Mouse (Mus musculus) midbrain, embryonic 10.5 days (tissue): ENCODE results near the gene Nmrk1. TPM values are rescaled to one million over a fixed set of nuclear protein-coding genes. Genes with fewer than 3 reads are reported as not detected.

Experiments used
- DNase-seq: peaks from one replicate; pipeline ENCODE4 v3.0.0-alpha.2; 2017; ENCODE audit warnings: low spot score
- H3K27ac ChIP-seq: fragments of 300-500 bp; sonication (generic); replicated peaks from 2 replicates; pipeline ENCODE4 v1.5.1; 2016; ENCODE audit warnings: mild to moderate bottlenecking
- H3K27me3 ChIP-seq: fragments of 300-500 bp; sonication (generic); 2 replicates; pipeline ENCODE4 v1.6.1; 2016; ENCODE audit warnings: low read depth, mild to moderate bottlenecking; ENCODE audit not compliant: poor library complexity, severe bottlenecking
- H3K36me3 ChIP-seq: fragments of 300-500 bp; sonication (generic); 2 replicates; pipeline ENCODE4 v1.6.1; 2016; ENCODE audit warnings: mild to moderate bottlenecking, moderate library complexity
- H3K4me1 ChIP-seq: fragments of 300-500 bp; sonication (generic); 2 replicates; pipeline ENCODE4 v1.6.1; 2016
- H3K4me3 ChIP-seq: fragments of 300-500 bp; sonication (generic); 2 replicates; pipeline ENCODE4 v1.5.1; 2016; ENCODE audit warnings: mild to moderate bottlenecking, moderate library complexity
- H3K9me3 ChIP-seq: fragments of 300-500 bp; sonication (generic); replicated peaks from 2 replicates; pipeline ENCODE4 v1.6.1; 2016; ENCODE audit warnings: mild to moderate bottlenecking
- WGBS: fragments of 180-500 bp; shearing (Covaris S2); methylation state at CpG from one replicate; pipeline ENCODE4 v1.1.7; 2016; 5-methylcytosine and 5-hydroxymethylcytosine counted together
- polyA plus RNA-seq: library from polyadenylated mRNA; unstranded; fragments of >200 nt; fragmentation: Nextera tagmentation; extraction: Ambion mirVana; gene quantifications from 2 replicates; pipeline ENCODE4 v1.2.1, GENCODE M21; 2016

Gene Nmrk1
- polyA plus RNA-seq, 1 experiment from 2014 or later, result 7.2 TPM

DNA sequence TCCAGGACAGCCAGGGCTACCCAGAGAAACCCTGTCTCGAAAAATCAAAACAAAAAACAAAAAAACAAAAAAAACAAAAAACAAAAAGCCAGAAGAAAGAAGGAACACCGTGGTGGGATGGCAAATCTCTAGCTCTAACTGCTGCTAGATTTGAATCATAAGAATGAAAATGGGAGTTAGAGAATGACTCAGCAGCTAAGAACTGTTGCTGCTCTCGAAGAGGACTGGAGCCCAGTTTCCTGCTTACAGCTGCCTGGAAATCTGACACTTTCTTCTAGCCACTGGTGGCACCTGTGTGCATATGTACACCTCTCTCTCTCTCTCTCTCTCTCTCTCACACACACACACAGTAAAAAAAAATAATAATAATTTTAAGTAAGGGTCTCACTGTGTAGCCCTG is 14.6 kb downstream of the Nmrk1 start:
- Histone ChIP-seq H3K27me3 (no peaks in the 10 kb centered on the region), H3K9me3 (no peaks in the 10 kb centered on the region)
- WGBS, result 81% methylated on average over 3 of the region's 3 CpGs

DNA sequence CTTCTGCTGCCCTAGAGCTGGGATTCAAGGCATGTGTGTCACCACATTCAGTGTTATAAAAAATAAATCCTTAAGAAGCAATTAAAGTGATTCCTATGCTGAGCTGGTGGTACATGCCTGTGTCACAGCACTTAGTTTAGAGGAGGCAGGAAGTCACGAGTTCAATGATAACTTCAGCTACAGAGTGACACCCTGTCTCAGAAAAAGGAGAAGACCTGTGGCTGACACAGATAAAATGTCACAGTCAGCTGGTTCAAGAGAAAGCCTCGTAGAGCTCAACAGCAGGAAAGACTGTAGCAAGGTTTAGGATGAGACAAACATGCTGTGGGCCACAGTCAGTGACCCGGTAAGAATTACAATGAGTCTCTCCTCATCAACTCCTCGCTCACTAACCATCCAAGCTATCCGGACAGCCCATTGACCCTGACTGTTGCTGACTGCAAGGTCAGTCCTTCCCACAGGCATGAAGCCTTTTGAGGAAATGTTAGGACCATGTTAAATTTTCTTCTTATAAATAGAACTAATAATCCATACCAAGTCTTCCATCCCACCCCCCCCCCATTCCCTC is 15.2 kb downstream of the Nmrk1 start:
- 58% methylated on average over 5 of the region's 5 CpGs for WGBS
- H3K9me3 ChIP-seq, result no peaks in the 10 kb centered on the region
- no peak overlapping the region for H3K4me3 ChIP-seq
- H3K27ac ChIP-seq, result no peak overlapping the region
- DNase-seq, result no peak
- no peaks in the 10 kb centered on the region for H3K27me3 ChIP-seq
- H3K4me1 ChIP-seq, result peaks cover 9% of the 10 kb centered on the region
- H3K36me3 ChIP-seq, result no peaks in the 10 kb centered on the region

More for the DNA sequence above, 14.6 kb downstream of the Nmrk1 start:
- Histone ChIP-seq H3K27ac (no peak overlapping the region), H3K36me3 (no peaks in the 10 kb centered on the region), H3K4me1 (peaks cover 8% of the 10 kb centered on the region), H3K4me3 (no peak overlapping the region)
- DNase-seq, result no peak

DNA sequence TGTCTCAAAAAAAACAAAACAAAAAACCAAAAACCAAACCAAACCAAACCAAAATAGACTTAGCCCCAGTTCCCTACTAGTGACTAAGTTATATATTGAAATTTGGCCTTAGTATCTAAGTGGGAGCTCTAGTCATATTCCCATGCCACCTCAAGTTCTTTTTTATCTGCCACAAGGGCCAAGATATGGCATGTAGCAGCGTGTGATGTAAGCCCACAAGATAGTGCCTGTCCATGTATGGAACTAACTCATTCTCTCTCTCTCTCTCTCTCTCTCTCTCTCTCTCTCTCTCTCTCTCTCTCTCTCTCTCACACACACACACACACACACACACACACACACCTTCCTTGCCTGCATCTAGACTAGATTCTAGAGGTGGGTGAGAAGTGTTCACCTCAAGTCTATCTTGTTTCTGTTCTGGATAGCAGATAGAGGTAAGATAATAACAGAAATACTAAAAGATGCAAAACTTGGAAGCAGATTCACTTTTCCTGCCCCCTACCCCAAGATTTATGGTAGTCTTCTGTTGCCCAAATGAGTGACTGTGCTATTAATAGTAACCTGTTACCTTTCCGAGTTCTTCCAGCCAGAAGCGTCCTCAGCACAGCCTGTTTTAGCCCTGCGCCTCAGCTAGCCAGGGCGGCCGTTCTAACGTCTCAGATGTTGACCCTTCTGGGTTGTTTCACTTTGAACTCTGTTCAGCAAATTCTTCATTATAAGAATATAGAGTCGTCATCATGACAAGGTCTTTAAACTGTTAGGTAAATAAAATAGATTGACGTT is 16.2 kb downstream of the Nmrk1 start:
- Histone ChIP-seq H3K9me3 (no peaks in the 10 kb centered on the region), H3K36me3 (no peaks in the 10 kb centered on the region), H3K4me1 (peaks cover 9% of the 10 kb centered on the region), H3K27ac (no peak overlapping the region), H3K27me3 (no peaks in the 10 kb centered on the region), H3K4me3 (no peak overlapping the region)
- no peak for DNase-seq
- whole genome bisulfite sequencing, result 86% methylated on average over 9 of the region's 9 CpGs

DNA sequence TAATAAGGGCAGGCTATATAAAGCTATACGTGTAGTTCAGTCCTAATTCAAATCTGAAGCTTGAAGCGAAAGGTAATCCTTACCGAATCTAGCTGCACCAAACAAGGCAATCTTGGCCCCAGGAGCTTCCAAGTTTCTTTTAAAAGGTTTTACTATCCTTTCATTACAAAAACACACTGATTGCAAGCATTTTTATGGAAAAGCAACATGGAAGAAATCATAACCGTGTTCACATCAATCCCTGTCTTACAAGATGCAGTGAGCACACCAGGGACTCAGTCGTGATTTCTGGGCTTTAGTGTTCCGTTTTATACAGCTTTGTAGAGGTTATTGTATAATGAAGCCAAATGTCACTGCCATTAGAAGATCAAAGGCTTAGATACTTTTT is 16.8 kb downstream of the Nmrk1 start:
- no peak for DNase-seq
- no peak overlapping the region for H3K4me3 ChIP-seq
- H3K27ac ChIP-seq, result no peak overlapping the region
- H3K27me3 ChIP-seq, result no peaks in the 10 kb centered on the region
- H3K9me3 ChIP-seq, result no peaks in the 10 kb centered on the region
- no peaks in the 10 kb centered on the region for H3K36me3 ChIP-seq
- peaks cover 6% of the 10 kb centered on the region for H3K4me1 ChIP-seq
- WGBS, result 88% methylated on average over 6 of the region's 6 CpGs

DNA sequence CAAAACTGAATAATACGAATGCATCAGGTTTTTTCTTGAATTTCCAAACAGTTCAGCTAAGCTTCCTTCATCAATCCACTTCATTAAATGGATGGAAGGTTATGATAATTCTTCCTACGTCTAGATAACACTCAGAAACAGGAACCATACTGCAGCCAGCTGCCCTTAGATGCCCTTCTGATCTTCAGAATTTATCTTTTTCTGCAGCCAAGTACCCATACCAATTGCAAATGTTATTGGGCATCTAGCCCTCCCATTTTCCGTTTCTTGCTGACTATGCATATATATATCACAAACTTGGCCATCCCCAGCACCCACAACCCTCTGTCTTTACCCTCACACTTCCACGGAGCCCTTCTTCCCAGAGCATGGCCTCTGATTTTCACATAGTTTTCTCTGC is 18.2 kb downstream of the Nmrk1 start:
- Histone ChIP-seq H3K27me3 (no peaks in the 10 kb centered on the region), H3K9me3 (no peaks in the 10 kb centered on the region), H3K4me1 (peaks cover 6% of the 10 kb centered on the region; the same call in 1 of the 2 replicates), H3K27ac (no peak overlapping the region), H3K4me3 (no peak overlapping the region), H3K36me3 (no peaks in the 10 kb centered on the region)
- WGBS, result 87% methylated on average over 4 of the region's 4 CpGs
- no peak for DNase-seq

DNA sequence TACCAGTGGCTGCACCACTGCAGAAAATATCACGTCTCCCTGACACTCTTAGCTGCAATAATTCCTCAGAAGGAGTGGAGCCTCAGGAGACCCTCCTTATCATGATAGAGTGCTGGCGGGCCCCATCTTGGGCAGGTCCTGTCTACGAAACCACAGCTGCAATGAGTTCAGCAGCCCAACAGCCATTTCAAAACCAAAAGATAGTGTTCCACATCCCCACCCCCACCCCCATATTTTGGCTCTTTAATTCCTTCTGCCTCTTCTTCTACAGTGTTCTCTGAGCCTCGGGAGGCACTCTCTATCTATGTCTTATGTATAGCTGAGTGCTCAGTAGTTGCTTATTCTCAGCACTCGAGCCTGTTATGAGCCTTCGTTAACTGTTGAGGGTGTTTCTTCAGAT is 18.7 kb downstream of the Nmrk1 start:
- 86% methylated on average over 6 of the region's 6 CpGs for WGBS
- H3K4me1 ChIP-seq, result peaks cover 6% of the 10 kb centered on the region; the same call in 1 of the 2 replicates
- no peak overlapping the region for H3K4me3 ChIP-seq
- H3K36me3 ChIP-seq, result no peaks in the 10 kb centered on the region
- DNase-seq, result no peak
- no peaks in the 10 kb centered on the region for H3K27me3 ChIP-seq
- H3K9me3 ChIP-seq, result no peaks in the 10 kb centered on the region
- no peak overlapping the region for H3K27ac ChIP-seq

DNA sequence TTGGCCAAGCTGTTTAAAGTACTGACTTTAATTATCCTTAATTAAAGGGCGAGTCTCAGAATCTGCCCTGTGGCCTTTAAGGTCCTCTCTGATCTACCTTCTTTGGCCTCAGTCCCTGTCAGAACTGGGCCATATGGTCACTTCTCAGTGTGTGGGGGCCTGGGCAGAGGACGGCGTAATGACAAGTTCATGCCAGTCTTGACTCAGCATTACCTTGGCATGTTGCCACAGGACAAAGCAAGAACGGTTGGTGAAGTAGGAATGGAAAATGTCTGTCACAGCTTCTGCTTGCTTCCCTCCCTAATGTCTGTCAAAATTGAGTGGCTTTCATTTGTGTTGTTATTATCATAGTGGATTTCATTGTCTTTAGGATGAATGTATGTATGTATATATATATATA is 20.8 kb downstream of the Nmrk1 start:
- Histone ChIP-seq H3K27me3 (no peaks in the 10 kb centered on the region), H3K27ac (no peak overlapping the region), H3K4me1 (peaks cover 3% of the 10 kb centered on the region; the same call in 1 of the 2 replicates), H3K4me3 (no peak overlapping the region), H3K36me3 (no peaks in the 10 kb centered on the region), H3K9me3 (no peaks in the 10 kb centered on the region)
- DNase-seq, result no peak
- 79% methylated on average over 4 of the region's 4 CpGs for WGBS

DNA sequence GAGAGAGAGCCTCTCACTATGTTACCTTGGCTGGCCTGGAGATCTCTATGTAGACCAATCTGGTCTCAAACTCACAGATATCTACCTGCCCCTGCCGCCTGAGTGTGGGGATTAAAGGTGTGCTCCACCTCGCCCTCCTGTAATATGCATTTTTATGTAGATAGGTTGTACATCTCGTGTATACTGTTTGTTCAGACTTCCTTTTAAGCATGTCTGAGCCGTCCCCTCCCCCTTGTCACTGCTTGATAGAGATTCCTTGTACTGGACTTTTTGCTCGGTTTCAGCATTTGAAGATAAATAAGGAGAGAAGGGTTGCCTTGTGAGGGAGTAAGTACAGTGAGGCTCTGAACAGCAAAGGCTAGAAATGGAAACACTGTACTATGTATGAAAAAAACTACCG is 21.3 kb downstream of the Nmrk1 start:
- H3K9me3 ChIP-seq, result no peaks in the 10 kb centered on the region
- no peaks in the 10 kb centered on the region for H3K36me3 ChIP-seq
- H3K4me1 ChIP-seq, result peaks cover 3% of the 10 kb centered on the region; the same call in 1 of the 2 replicates
- no peaks in the 10 kb centered on the region for H3K27me3 ChIP-seq
- no peak overlapping the region for H3K27ac ChIP-seq
- no peak overlapping the region for H3K4me3 ChIP-seq
- DNase-seq, result no peak
- 86% methylated on average over 6 of the region's 6 CpGs for WGBS

DNA sequence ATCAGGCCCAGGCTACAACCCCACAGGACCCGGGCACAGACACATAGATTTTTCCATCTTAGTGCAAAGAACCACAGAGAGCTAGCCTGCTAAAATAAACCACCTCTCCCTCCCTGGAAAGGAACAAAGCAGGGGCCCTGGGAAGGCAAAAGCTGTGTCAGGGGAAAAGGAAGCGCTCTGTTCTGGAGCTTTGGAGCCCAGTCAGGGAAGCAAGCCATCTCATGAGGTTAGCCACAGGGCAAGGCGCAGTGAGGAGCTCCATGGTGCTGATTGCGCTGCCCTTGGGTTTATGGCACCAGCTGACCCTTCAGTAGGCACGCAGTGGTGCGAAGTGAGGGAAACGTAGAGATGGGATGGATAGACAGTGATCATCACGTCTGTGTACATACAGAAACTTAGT is 22.6 kb downstream of the Nmrk1 start:
- no peak overlapping the region for H3K4me3 ChIP-seq
- peaks cover 3% of the 10 kb centered on the region; the same call in 1 of the 2 replicates for H3K4me1 ChIP-seq
- H3K36me3 ChIP-seq, result no peaks in the 10 kb centered on the region
- no peak overlapping the region for H3K27ac ChIP-seq
- DNase-seq, result no peak
- no peaks in the 10 kb centered on the region for H3K9me3 ChIP-seq
- H3K27me3 ChIP-seq, result no peaks in the 10 kb centered on the region
- WGBS, result 93% methylated on average over 8 of the region's 8 CpGs

DNA sequence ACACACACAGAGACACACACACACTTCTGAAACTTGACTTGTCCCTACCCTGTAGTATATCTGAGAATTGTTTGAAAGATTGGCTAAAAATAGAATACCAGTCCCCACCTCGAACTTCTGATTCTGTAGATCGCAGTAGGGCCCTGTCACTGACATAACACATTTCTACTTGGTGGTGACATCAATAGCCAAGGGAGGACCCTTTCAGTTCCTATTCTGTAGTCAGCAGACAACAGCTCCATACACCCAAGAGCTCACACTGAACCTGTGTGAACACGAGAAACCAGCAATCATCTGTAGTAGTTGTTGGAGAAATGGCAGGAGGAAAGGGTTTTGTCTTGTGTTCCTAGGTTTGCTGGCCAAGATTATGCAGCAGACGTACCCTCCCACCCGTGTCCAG is 23.2 kb downstream of the Nmrk1 start:
- Histone ChIP-seq H3K27ac (no peak overlapping the region), H3K4me1 (peaks cover 3% of the 10 kb centered on the region; the same call in 1 of the 2 replicates), H3K4me3 (no peak overlapping the region), H3K27me3 (no peaks in the 10 kb centered on the region), H3K9me3 (no peaks in the 10 kb centered on the region), H3K36me3 (no peaks in the 10 kb centered on the region)
- 90% methylated on average over 5 of the region's 5 CpGs for WGBS
- DNase-seq, result no peak

DNA sequence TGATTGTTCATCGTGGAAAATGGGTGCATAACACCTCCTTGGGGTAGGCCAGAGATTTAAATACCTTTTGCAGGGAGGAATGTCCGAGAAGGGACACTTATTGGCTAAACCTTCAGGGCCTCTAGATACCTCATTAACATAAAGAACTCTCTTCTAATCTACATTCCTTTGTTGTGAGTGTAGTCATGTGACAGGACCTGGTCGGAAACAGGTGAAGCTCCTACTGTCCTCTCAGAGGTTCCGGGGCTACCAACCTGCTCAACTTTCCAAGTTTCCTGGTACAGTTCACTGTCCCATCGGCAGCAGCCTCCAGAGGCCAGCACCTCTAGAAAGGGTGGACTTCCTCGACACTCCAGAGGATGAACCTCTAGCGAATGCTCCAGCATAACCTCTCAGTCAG is 24.2 kb downstream of the Nmrk1 start:
- Histone ChIP-seq H3K27me3 (no peaks in the 10 kb centered on the region), H3K4me1 (peaks cover 3% of the 10 kb centered on the region; the same call in 1 of the 2 replicates), H3K9me3 (no peaks in the 10 kb centered on the region), H3K27ac (no peak overlapping the region), H3K36me3 (no peaks in the 10 kb centered on the region), H3K4me3 (no peak overlapping the region)
- 86% methylated on average over 7 of the region's 7 CpGs for WGBS
- no peak for DNase-seq

DNA sequence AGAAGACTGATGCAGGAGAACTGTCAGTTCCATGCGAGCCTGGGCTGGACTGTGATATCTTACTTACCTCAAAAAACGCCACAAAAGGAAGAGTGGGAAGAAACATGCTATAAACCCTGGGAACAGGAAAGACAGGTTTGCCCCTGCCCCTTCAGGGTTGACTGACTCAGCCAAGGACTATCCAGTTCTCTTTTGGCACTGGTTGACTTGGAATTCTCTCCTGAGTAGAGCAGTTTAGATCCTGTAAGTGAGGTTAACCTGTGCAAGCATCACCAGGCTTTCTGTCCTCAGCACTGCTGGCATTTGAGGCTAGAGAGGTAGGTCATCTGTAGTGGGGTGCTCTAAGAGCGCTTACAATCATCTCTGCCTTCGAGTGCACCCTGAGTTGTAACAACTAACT is 26.7 kb downstream of the Nmrk1 start:
- H3K27me3 ChIP-seq, result no peaks in the 10 kb centered on the region
- H3K4me1 ChIP-seq, result no peaks in the 10 kb centered on the region
- no peaks in the 10 kb centered on the region for H3K9me3 ChIP-seq
- no peak overlapping the region for H3K27ac ChIP-seq
- no peak for DNase-seq
- WGBS, result 80% methylated on average over 4 of the region's 4 CpGs
- H3K4me3 ChIP-seq, result no peak overlapping the region
- no peaks in the 10 kb centered on the region for H3K36me3 ChIP-seq

DNA sequence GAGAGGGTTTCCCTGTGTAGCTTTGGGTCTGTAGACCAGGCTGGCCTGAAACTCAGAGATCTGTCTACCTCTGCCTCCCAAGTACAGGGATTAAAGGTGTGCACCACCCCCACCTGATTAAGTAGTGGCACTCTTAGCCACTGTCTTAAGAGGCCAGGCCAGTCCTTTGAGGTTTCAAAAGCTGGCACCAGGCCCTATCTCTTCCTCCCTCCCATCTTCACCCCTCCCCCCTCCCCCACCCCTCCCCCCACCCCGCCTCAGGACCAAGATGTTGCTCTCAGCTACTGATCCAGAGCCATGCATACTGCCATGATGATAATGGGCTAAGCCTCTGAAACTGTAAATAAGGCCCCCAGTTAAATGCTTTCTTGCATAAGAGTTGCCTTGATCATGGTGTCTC is 27.6 kb downstream of the Nmrk1 start:
- no peaks in the 10 kb centered on the region for H3K9me3 ChIP-seq
- no peaks in the 10 kb centered on the region for H3K4me1 ChIP-seq
- DNase-seq, result no peak
- WGBS, result no CpG with 5 or more reads among the region's 1 CpGs
- H3K27ac ChIP-seq, result no peak overlapping the region
- no peaks in the 10 kb centered on the region for H3K27me3 ChIP-seq
- H3K4me3 ChIP-seq, result no peak overlapping the region
- no peaks in the 10 kb centered on the region for H3K36me3 ChIP-seq
